Mouse (Mus musculus) T-helper 17 cell (primary cell): ENCODE data around the gene Lypd3.
"Not testable (repeated sequence)": the region's sequence is repeated elsewhere in the genome, so short reads cannot be mapped to it uniquely, and the experiment has no call there.

ENCODE experiments used
- in situ Hi-C, 2 experiments: fragments of 300-600 bp; cut with MboI, MseI; formaldehyde crosslinking; loops; 1 replicate in 1 of 2; 2 replicates in 1 of 2; pipeline ENCODE4 v1.15.1; 2025; ENCODE audit warnings: high pct_unique_total_duplicates in 2 of 2

Gene Lypd3

GRCm38 (mm10) chr7:24612308-24612910, 23.9 kb upstream of the Lypd3 start:
- in situ Hi-C loops = loop anchor here (5.0 kb wide), 1 partner anchor 45 kb away; no protein-coding TSS in a partner anchor

GRCm38 (mm10) chr7:24614816-24615215, 21.5 kb upstream of the Lypd3 start:
- in situ Hi-C loops = loop anchor here (5.0 kb wide), 1 partner anchor 42 kb away; no protein-coding TSS in a partner anchor

DNA sequence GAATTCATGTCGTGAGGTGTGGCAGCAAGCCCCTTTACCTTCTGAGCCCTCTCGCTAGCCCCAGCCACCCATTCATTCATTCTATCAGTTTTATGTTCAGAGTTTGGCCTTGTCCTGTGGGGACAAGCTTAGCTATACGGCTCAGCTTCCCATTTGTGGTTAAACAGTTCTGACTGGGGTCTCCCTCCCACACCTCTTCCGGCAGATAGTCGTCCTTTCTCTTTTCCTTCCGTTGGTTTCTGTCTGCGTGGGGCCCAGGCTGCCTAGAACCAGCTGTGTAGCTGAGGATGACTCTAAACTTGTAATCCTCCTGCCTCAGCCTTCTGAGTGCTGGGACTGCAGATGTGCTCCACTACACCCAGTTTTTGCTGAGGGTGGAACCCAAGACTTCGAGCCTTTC, 18.6 kb upstream of the Lypd3 start:
- in situ Hi-C loops = no loop called here

DNA sequence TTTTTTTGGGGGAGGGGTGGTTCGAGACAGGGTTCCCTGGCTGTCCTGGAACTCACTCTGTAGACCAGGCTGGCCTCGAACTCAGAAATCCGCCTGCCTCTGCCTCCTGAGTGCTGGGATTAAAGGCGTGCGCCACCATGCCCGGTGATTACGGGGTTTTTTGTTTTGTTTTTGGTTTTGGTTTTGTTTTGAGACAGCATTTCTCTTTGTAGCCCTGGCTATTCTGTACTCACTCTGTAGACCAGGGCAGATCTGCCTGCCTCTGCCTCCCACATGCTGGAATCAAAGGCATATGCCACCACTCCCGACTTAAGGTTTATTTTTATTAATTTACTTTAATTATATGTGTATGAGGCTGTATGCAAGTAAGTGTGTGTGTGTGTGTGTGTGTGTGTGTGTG, 18.0 kb upstream of the Lypd3 start:
- in situ Hi-C loops = not testable (repeated sequence)

DNA sequence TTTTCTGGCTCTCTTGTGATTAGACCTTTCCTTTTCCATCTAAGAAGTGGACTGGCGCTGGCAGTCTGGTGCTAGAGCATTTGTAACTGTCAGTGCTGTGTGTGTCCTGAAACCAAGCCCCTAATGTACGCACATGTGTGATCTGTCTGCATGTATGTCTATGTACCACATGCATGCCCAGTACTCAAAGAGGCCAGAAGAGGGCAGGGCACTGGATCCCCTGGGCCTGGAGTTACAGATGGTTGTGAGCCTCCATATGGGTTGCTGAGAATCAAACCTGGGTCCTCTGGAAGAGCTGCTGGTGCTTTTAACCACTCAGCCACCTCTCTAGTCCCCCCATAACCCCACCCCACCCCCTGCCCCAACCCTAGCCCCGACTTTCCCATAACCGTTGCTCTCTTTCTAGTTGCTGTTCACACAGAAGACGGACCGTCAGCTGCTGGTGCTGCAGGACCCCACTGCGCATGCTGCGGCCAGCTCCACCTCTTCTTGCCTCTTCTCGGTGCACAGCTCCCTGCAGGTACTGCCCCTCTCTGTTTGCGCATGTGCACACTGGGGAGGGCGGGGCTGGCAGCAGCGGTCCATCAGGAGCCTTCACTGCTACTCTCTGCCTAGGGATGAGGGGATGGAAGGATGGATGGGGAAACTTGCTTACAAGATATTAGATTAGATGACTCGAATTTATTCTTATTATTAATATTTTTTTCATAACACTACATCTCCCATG, 16.5 kb upstream of the Lypd3 start:
- in situ Hi-C loops = no loop called here

DNA sequence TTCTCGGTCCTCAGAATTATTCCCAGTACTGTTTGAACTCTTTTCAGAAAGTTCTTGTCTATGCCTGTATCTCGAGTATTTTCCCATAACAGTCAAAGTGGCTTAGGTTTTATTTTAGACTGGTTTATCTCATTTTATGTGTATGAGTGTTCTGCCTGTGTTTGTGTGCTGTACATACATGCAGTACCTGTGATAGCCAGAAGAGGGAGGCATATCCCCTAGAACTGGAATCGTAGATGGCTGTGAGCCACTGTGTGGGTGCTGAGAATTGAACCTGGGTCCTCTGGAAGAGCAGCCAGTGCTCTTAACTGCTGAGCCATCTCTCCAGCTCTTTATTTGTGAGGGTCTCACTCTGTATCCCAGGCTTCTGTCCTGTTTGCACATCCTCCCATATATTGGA, 15.2 kb upstream of the Lypd3 start:
- in situ Hi-C loops = no loop called here

DNA sequence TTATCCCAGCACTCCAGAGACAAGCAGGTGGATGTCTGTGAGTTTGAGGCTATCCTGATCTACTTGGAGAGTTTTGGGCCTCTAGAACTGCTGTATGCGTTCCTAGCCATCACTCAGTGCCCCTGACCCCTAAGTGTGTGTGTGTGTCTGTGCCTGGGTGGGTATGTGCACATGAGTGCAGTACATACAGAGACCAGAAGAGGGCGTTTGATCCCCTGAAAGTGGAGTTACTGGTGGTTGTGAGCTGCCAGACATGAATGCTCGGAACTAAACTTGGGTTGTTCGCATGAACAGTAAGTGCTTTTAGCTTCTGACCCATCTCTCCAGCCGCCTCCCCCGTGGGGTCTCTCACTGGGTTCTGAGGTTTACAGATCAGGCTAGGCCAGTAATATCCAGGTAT, 13.4 kb upstream of the Lypd3 start:
- in situ Hi-C loops = no loop called here

DNA sequence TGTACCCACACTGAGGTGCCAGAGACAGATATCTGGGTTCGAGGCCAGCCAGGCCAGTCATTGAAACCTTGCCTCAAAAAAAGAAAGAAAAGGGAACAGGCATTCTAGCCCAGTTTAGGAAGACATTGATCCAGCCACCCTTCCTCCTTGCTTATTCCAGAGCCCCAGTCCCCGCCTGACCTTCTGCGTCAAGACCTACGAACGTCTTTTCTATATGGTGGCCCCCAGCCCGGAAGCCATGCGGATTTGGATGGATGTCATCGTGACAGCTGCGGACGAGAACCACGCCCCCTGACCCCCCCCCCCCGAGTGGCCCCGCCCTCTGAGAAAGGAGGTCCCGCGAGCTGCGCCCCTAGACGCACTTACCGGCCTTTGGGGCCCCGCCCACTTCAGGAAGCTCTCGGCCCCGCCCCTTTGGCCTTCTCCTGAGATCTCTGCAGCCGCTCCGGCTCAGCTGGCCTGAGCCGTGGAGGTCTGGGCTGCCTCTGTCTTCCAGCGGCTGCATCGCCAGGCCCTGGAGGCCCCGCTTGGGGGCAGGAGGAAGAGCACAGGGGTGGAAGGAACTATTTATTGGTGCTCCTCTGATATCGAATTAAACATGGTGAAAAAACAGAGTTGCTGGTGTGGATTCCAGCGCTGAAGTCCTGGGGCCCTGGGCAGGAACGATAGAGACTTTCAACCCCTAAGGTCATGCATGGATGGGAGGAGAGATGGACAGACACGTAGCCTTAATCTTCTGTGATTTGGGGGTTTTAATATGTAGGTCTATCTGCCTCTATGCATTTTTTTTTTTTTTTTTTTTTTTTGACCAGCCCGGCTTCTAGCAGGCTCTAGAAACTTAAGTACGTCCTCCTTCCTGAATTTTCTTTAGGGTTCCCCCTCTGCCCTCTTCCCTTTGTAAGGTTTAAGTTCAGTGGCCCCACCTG, 7.4 kb upstream of the Lypd3 start:
- in situ Hi-C loops = no loop called here

DNA sequence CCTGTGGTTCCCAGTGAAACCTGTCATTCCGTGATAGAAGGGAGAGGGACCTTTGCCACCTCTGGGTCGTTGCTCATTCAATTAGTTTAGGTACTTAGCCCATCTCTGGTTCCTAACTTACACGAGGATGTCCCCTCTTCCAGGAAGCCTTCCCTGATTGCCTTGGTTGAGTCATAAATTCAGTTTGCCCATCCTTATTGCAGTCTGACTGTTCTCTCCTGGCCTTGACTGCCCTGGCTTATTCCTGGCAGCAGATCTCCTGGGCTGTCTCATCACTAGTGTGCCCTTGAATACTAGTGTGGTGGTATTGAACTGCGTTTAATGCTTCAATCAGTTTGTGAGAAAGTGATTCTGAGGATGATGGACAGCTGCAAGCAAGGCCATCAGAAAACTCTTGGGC, 6.7 kb upstream of the Lypd3 start:
- in situ Hi-C loops = no loop called here

GRCm38 (mm10) chr7:24630116-24630880, 6.1 kb upstream of the Lypd3 start:
- in situ Hi-C loops = no loop called here

DNA sequence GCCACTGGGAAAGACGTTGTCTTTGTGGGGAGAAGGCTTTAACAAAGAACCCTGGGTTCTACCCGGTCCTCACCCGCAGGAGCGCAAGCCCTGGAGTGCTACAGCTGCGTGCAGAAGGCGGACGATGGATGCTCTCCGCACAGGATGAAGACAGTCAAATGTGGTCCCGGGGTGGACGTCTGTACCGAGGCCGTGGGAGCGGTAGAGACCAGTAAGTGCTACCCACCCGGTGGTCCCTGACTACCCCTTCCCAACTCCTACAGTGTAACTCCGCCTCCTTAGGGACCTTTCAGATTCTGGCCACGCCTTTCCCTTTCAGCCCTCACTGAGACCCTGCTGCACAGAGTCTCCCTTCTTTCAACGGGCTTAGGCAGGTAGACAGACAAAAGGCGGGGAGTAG, 696 bp downstream of the Lypd3 start:
- in situ Hi-C loops = no loop called here

- in situ Hi-C loops = no loop called here
These were observed 1.9 kb downstream of the Lypd3 start for GRCm38 (mm10) chr7:24638026-24638856.

GRCm38 (mm10) chr7:24640450-24640849, 4.1 kb downstream of the Lypd3 start:
- in situ Hi-C loops = no loop called here

DNA sequence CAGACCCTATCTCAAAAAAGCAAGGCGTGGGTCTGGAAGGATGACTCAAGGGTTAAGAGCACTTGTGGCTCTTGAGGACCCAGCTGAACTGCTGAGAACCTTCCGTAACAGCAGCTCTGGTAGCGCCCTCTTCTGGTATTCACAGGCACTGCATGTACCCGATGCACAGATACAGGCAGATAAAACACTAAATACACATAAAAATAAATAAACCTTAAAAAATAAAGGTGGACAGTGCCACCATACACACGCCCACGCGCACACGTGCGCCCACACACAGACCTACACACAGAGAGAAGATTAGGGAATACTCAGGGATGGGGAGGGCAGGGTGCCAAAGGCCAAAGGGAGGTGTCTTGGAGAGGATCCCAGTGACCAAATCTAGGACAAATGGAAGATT, 6.1 kb downstream of the Lypd3 start:
- in situ Hi-C loops = no loop called here

GRCm38 (mm10) chr7:24644492-24644891, 8.1 kb downstream of the Lypd3 start:
- in situ Hi-C loops = no loop called here

DNA sequence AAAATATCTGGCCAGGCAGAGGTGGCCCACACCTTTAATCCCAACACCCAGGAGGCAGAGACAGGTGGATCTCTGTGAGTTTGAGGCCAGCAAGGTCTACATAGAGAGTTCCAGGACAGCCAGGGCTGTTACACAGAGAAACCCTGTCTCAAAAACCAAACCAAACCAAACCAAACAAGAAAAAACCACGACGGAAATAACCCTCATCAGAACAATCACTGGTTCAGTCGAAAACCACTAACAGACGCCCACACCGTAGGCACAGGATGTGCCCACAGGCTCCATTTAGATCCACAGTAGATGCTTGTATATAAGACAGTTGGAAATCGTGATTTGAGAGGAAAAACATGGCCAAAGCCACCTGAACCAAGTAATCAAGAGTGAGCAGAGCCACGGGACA, 8.6 kb downstream of the Lypd3 start:
- in situ Hi-C loops = no loop called here

DNA sequence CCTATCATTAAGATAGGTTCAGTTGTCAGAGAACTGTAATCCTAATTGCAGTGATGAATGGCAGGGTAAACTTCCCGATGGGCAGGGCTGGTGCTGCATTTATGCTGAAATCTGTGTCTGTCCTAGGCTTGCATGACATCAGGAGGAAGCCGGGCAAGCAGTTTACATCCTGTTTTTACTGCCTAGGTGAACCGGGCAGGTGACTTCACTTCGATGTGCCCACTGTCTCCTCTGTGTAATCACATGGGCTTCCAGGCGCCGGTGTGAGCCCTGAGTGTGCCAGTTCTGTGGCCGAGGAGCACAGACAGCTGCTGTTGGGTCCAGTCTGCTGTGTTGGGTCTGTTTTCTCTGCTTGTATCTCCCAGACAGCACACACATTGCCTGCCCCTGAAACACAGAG, 10.1 kb downstream of the Lypd3 start:
- in situ Hi-C loops = no loop called here

GRCm38 (mm10) chr7:24653681-24654080, 17.3 kb downstream of the Lypd3 start:
- in situ Hi-C loops = no loop called here

DNA sequence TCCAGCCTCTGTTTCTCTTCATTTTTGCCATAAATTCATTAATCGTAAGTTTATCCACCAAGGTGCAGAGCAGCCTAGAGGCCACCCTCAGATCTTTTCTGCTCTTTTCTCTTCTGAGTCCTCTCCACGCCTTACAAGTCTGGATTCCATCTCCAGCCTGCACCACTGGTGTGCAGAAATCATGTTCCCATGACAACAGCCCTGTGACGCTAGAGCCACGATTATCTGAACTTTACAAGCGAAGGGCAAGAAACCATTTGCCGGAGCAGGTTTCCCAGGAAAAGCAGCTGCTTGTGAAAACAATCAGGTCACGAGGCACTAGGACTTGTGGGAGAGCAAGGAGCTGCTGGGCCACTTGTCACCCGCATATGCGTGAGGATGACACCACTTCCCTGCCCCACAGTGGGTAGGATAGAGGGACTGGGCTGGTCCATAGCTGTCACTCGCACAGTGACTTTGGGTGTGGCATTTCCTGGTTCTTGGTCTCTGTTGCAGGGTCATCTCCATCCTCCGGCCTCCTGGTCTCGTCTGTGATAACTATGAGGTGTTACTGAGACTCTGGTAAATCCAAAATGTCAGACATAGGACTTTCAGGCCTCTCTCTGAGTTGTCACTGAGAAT, 23.5 kb downstream of the Lypd3 start:
- in situ Hi-C loops = loop anchor here (5.0 kb wide), 1 partner anchor 48 kb away; the partner anchor contains the start of gene Phldb3 (in 2 of the 2)
